8 mouse cellular contexts compared by ENCODE assay signal in genomic region chr15:78119248-78119647, GRCm38 (mm10). TPM values are rescaled to one million over a fixed set of nuclear protein-coding genes. Genes with fewer than 3 reads are reported as not detected.
DNase-seq lines count a peak whose midpoint lies in the region; ATAC-seq and TF ChIP-seq lines count a peak whose summit lies in the region.

No protein-coding gene starts in this region.

- no peaks in the 10 kb centered on the region for H3K27me3 ChIP-seq in cerebellum, adult 2 months (ENCODE audit: control insufficient read depth, insufficient read depth, low read length)
- peaks cover 14% of the 10 kb centered on the region for H3K27me3 ChIP-seq in lung, embryonic 15.5 days
- H3K27me3 ChIP-seq in hindbrain, postnatal 0 days (ENCODE audit: insufficient read depth, low read length) = no peaks in the 10 kb centered on the region
- no peaks in the 10 kb centered on the region for H3K27me3 ChIP-seq in neural tube, embryonic 14.5 days (ENCODE audit: control insufficient read depth, insufficient read depth, low read length)

- no peak for TF ChIP-seq CTCF in cerebellum, adult 2 months (IDR thresholded peaks at IDR 0.05; ENCODE audit: borderline replicate concordance, insufficient read depth, low read depth, low read length)
- no peak for TF ChIP-seq CTCF in hindbrain, postnatal 0 days (IDR thresholded peaks at IDR 0.05; ENCODE audit: low read depth)

- ATAC-seq in lung, embryonic 15.5 days (ENCODE audit: borderline replicate concordance, extremely low read depth, low FRiP score, low TSS enrichment) = no peak
- peak; percentile 16; the same call in 1 of the 2 replicates for ATAC-seq in hindbrain, postnatal 0 days
- ATAC-seq in neural tube, embryonic 14.5 days (ENCODE audit: low read depth) = peak; percentile 36

- no peaks in the 10 kb centered on the region for H3K9me3 ChIP-seq in lung, embryonic 15.5 days
- no peaks in the 10 kb centered on the region for H3K9me3 ChIP-seq in hindbrain, postnatal 0 days (ENCODE audit: low read length)
- no peaks in the 10 kb centered on the region for H3K9me3 ChIP-seq in neural tube, embryonic 14.5 days (ENCODE audit: control insufficient read depth, low read length)

- H3K36me3 ChIP-seq in lung, embryonic 15.5 days = no peaks in the 10 kb centered on the region
- H3K36me3 ChIP-seq in hindbrain, postnatal 0 days (ENCODE audit: insufficient read depth, low read length) = no peaks in the 10 kb centered on the region
- H3K36me3 ChIP-seq in neural tube, embryonic 14.5 days (ENCODE audit: control insufficient read depth, insufficient read depth, low read length) = no peaks in the 10 kb centered on the region

- H3K4me3 ChIP-seq in cerebellum, adult 2 months (replicated peaks; ENCODE audit: insufficient read depth, low read depth, low read length) = peak overlapping the region; percentile 78
- no peak overlapping the region for H3K4me3 ChIP-seq in lung, embryonic 15.5 days
- peak overlapping the region; percentile 67 for H3K4me3 ChIP-seq in hindbrain, postnatal 0 days (ENCODE audit: low read length)
- peak overlapping the region; percentile 70 for H3K4me3 ChIP-seq in neural tube, embryonic 14.5 days (ENCODE audit: low read depth, low read length)

- peak overlapping the region; percentile 48 for H3K4me2 ChIP-seq in lung, embryonic 15.5 days
- peak overlapping the region; percentile 66 for H3K4me2 ChIP-seq in hindbrain, postnatal 0 days (ENCODE audit: low read depth, low read length)
- peak overlapping the region; percentile 67 for H3K4me2 ChIP-seq in neural tube, embryonic 14.5 days (ENCODE audit: low read depth, low read length)

- WGBS in cerebellum, adult 2 months = 2% methylated on average over 34 of the region's 39 CpGs
- WGBS in lung, embryonic 15.5 days = 5% methylated on average over 38 of the region's 39 CpGs
- WGBS in hindbrain, postnatal 0 days = 3% methylated on average over 32 of the region's 39 CpGs
- 4% methylated on average over 37 of the region's 39 CpGs for WGBS in neural tube, embryonic 14.5 days

- peaks cover 12% of the 10 kb centered on the region; the same call in 1 of the 2 replicates for H3K4me1 ChIP-seq in cerebellum, adult 2 months (ENCODE audit: control insufficient read depth, insufficient read depth, low read length)
- peaks cover 5% of the 10 kb centered on the region for H3K4me1 ChIP-seq in lung, embryonic 15.5 days
- H3K4me1 ChIP-seq in hindbrain, postnatal 0 days (ENCODE audit: insufficient read depth, low read length) = peaks cover 10% of the 10 kb centered on the region
- H3K4me1 ChIP-seq in neural tube, embryonic 14.5 days (ENCODE audit: control insufficient read depth, insufficient read depth, low read length) = peaks cover 15% of the 10 kb centered on the region

- peak overlapping the region; percentile 87 for H3K27ac ChIP-seq in cerebellum, adult 2 months (ENCODE audit: insufficient read depth, low read length)
- H3K27ac ChIP-seq in lung, embryonic 15.5 days = no peak overlapping the region
- peak overlapping the region; percentile 88 for H3K27ac ChIP-seq in hindbrain, postnatal 0 days
- peak overlapping the region; percentile 81 for H3K27ac ChIP-seq in neural tube, embryonic 14.5 days (ENCODE audit: low read depth, low read length)

- no peak overlapping the region for H3K9ac ChIP-seq in lung, embryonic 15.5 days
- H3K9ac ChIP-seq in hindbrain, postnatal 0 days (replicated peaks; ENCODE audit: low read length) = peak overlapping the region; percentile 77
- H3K9ac ChIP-seq in neural tube, embryonic 14.5 days (replicated peaks; ENCODE audit: low read depth, low read length) = peak overlapping the region; percentile 89

- 0 out of 2 replicates have a peak, but pooled peaks have one; percentile 9 for TF ChIP-seq POLR2A in cerebellum, adult 2 months (IDR thresholded peaks at IDR 0.05; ENCODE audit: borderline replicate concordance, insufficient read depth, low read length)

- peak in 1 of 2 experiments; percentile 56 for DNase-seq in cerebellum, adult 2 months
- DNase-seq in cerebellum, adult 9-10 months = no peak
- no peak for DNase-seq in lung, postnatal 25 days (ENCODE audit: low spot score)
- peak; percentile 47 for DNase-seq in hindbrain, postnatal 0 days (ENCODE audit: low spot score)
- DNase-seq in adrenal gland, adult 18-20 months (ENCODE audit: low spot score in 2 of 2) = no peak
- no peak for DNase-seq in c-Kit-positive CD71-positive TER-119-positive erythroid progenitor cells, embryonic 14.5 days (ENCODE audit: low spot score)

RNA-seq across cellular contexts. Expression of gene Cacng2, which starts 0.6 kb away (rescaled TPM):
- 45.8 and 48.5 TPM in 2 replicates for polyA plus RNA-seq in cerebellum, adult 2 months (2012; rRNA removed)
- polyA plus RNA-seq in lung, embryonic 15.5 days (2015; fragmentation: Nextera tagmentation; extraction: Ambion mirVana) = not detected in 2 replicates
- total RNA-seq in hindbrain, postnatal 0 days (2014; rRNA removed) = 22.5 and 24.4 TPM in 2 replicates
- 19.8 and 21.6 TPM in 2 replicates for polyA plus RNA-seq in hindbrain, postnatal 0 days (2015; fragmentation: Nextera tagmentation; extraction: Ambion mirVana)
- 12.4 and 21.0 TPM in 2 replicates for polyA plus RNA-seq in neural tube, embryonic 14.5 days (2014; fragmentation: Nextera tagmentation; extraction: Ambion mirVana)
- total RNA-seq in adrenal gland, adult 18-20 months (2021) = under 1 TPM; 0.29 to 0.40 TPM

RNA-seq across cellular contexts. Expression of gene Ift27, which starts 54.7 kb away (rescaled TPM):
- polyA plus RNA-seq in cerebellum, adult 2 months (2012; rRNA removed) = 52.0 and 56.5 TPM in 2 replicates
- 88.0 and 89.8 TPM in 2 replicates for polyA plus RNA-seq in lung, embryonic 15.5 days (2015; fragmentation: Nextera tagmentation; extraction: Ambion mirVana)
- total RNA-seq in hindbrain, postnatal 0 days (2014; rRNA removed) = 38.5 and 38.8 TPM in 2 replicates
- polyA plus RNA-seq in hindbrain, postnatal 0 days (2015; fragmentation: Nextera tagmentation; extraction: Ambion mirVana) = 122 and 123 TPM in 2 replicates
- polyA plus RNA-seq in neural tube, embryonic 14.5 days (2014; fragmentation: Nextera tagmentation; extraction: Ambion mirVana) = 103 and 105 TPM in 2 replicates
- 10 to 100 TPM; 13.2 to 14.8 TPM for total RNA-seq in adrenal gland, adult 18-20 months (2021)

Comparison
In these comparisons a context has a peak if more than half of its experiments do, and no peak if none do; other contexts are left out.
1. RNA of gene Cacng2, which starts 0.6 kb away (polyA plus RNA-seq): 45.8 to 48.5 TPM in cerebellum, adult 2 months, 12.4 to 21.0 TPM in neural tube, embryonic 14.5 days and 19.8 to 21.6 TPM in hindbrain, postnatal 0 days; not detected in lung, embryonic 15.5 days; every median in the first group is over 10 times any median in the second.
2. Peak in every context shown above with its lines, with median percentiles within 50 percentile points of each other: H3K4me2 ChIP-seq.